Mouse (Mus musculus): ENCODE measurements around the gene Hoxd9. TPM values are rescaled to one million over a fixed set of nuclear protein-coding genes. Genes with fewer than 3 reads are reported as not detected.

Gene Hoxd9
- polyA plus RNA-seq, 1 experiment from 2014 or later: 0.13 TPM

- WGBS: 5% methylated on average over 26 of the region's 26 CpGs
- H3K4me1 ChIP-seq (ENCODE audit: insufficient read depth): no peaks in the 10 kb centered on the region
- peak; percentile 96 for DNase-seq
- peak overlapping the region; percentile 56 for H3K4me2 ChIP-seq
- peaks cover 96% of the 10 kb centered on the region for H3K27me3 ChIP-seq (ENCODE audit: insufficient read depth, low read length)
- peak; percentile 94 for TF ChIP-seq CTCF (IDR thresholded peaks at IDR 0.05; ENCODE audit: low read depth)
- no peaks in the 10 kb centered on the region for H3K9me3 ChIP-seq (ENCODE audit: low read depth, low read length)
- peak; percentile 81 for ATAC-seq (ENCODE audit: insufficient read depth)
- H3K27ac ChIP-seq (ENCODE audit: low read depth): no peak overlapping the region
- H3K4me3 ChIP-seq (ENCODE audit: low read depth, low read length): peak overlapping the region; percentile 21; the same call in 1 of the 2 replicates
- H3K36me3 ChIP-seq (ENCODE audit: insufficient read depth): no peaks in the 10 kb centered on the region
- no peak overlapping the region for H3K9ac ChIP-seq
These were observed 18.1 kb downstream of the Hoxd9 start for GRCm38 (mm10) chr2:74715504-74716241.

GRCm38 (mm10) chr2:74720384-74720783, 22.9 kb downstream of the Hoxd9 start:
- Histone ChIP-seq H3K4me2 (no peak overlapping the region), H3K27me3 (ENCODE audit: insufficient read depth, low read length) (peaks cover 96% of the 10 kb centered on the region), H3K27ac (ENCODE audit: low read depth) (no peak overlapping the region), H3K4me3 (ENCODE audit: low read depth, low read length) (no peak overlapping the region), H3K4me1 (ENCODE audit: insufficient read depth) (no peaks in the 10 kb centered on the region), H3K36me3 (ENCODE audit: insufficient read depth) (no peaks in the 10 kb centered on the region), H3K9me3 (ENCODE audit: low read depth, low read length) (no peaks in the 10 kb centered on the region), H3K9ac (no peak overlapping the region)
- ATAC-seq (ENCODE audit: insufficient read depth) (no peak), DNase-seq (no peak)
- WGBS: 16% methylated on average over 2 of the region's 2 CpGs
- no peak for TF ChIP-seq CTCF (IDR thresholded peaks at IDR 0.05; ENCODE audit: low read depth)

- DNase-seq: no peak
- H3K9me3 ChIP-seq (ENCODE audit: low read depth, low read length): no peaks in the 10 kb centered on the region
- H3K4me3 ChIP-seq (ENCODE audit: low read depth, low read length): no peak overlapping the region
- H3K27ac ChIP-seq (ENCODE audit: low read depth): no peak overlapping the region
- H3K9ac ChIP-seq: no peak overlapping the region
- WGBS: 13% methylated on average over 5 of the region's 5 CpGs
- H3K4me1 ChIP-seq (ENCODE audit: insufficient read depth): no peaks in the 10 kb centered on the region
- H3K36me3 ChIP-seq (ENCODE audit: insufficient read depth): no peaks in the 10 kb centered on the region
- TF ChIP-seq CTCF (IDR thresholded peaks at IDR 0.05; ENCODE audit: low read depth): no peak
- no peak overlapping the region for H3K4me2 ChIP-seq
- ATAC-seq (ENCODE audit: insufficient read depth): no peak
- H3K27me3 ChIP-seq (ENCODE audit: insufficient read depth, low read length): peaks cover 96% of the 10 kb centered on the region
These were observed 23.5 kb downstream of the Hoxd9 start for GRCm38 (mm10) chr2:74720955-74721491.

- H3K4me1 ChIP-seq (ENCODE audit: insufficient read depth): no peaks in the 10 kb centered on the region
- no peak overlapping the region for H3K9ac ChIP-seq
- H3K4me2 ChIP-seq: no peak overlapping the region
- no peak for DNase-seq
- no peak overlapping the region for H3K27ac ChIP-seq (ENCODE audit: low read depth)
- H3K9me3 ChIP-seq (ENCODE audit: low read depth, low read length): no peaks in the 10 kb centered on the region
- WGBS: 12% methylated on average over 6 of the region's 6 CpGs
- no peak overlapping the region for H3K4me3 ChIP-seq (ENCODE audit: low read depth, low read length)
- H3K27me3 ChIP-seq (ENCODE audit: insufficient read depth, low read length): peaks cover 96% of the 10 kb centered on the region
- TF ChIP-seq CTCF (IDR thresholded peaks at IDR 0.05; ENCODE audit: low read depth): no peak
- H3K36me3 ChIP-seq (ENCODE audit: insufficient read depth): no peaks in the 10 kb centered on the region
- ATAC-seq (ENCODE audit: insufficient read depth): no peak
These were observed 24.4 kb downstream of the Hoxd9 start for GRCm38 (mm10) chr2:74721882-74722281.

GRCm38 (mm10) chr2:74722949-74723348, 25.4 kb downstream of the Hoxd9 start:
- Histone ChIP-seq H3K4me3 (ENCODE audit: low read depth, low read length) (no peak overlapping the region), H3K27me3 (ENCODE audit: insufficient read depth, low read length) (peaks cover 96% of the 10 kb centered on the region), H3K9ac (no peak overlapping the region), H3K36me3 (ENCODE audit: insufficient read depth) (no peaks in the 10 kb centered on the region), H3K4me2 (no peak overlapping the region), H3K27ac (ENCODE audit: low read depth) (no peak overlapping the region), H3K9me3 (ENCODE audit: low read depth, low read length) (no peaks in the 10 kb centered on the region), H3K4me1 (ENCODE audit: insufficient read depth) (no peaks in the 10 kb centered on the region)
- 10% methylated on average over 8 of the region's 8 CpGs for WGBS
- ATAC-seq (ENCODE audit: insufficient read depth) (no peak), DNase-seq (no peak)
- no peak for TF ChIP-seq CTCF (IDR thresholded peaks at IDR 0.05; ENCODE audit: low read depth)

GRCm38 (mm10) chr2:74724244-74725015, 26.9 kb downstream of the Hoxd9 start:
- TF ChIP-seq CTCF (IDR thresholded peaks at IDR 0.05; ENCODE audit: low read depth): no peak
- 24% methylated on average over 7 of the region's 7 CpGs for WGBS
- Histone ChIP-seq H3K27me3 (ENCODE audit: insufficient read depth, low read length) (peaks cover 100% of the 10 kb centered on the region), H3K4me1 (ENCODE audit: insufficient read depth) (no peaks in the 10 kb centered on the region), H3K9ac (no peak overlapping the region), H3K27ac (ENCODE audit: low read depth) (no peak overlapping the region), H3K4me2 (no peak overlapping the region), H3K9me3 (ENCODE audit: low read depth, low read length) (no peaks in the 10 kb centered on the region), H3K4me3 (ENCODE audit: low read depth, low read length) (no peak overlapping the region), H3K36me3 (ENCODE audit: insufficient read depth) (no peaks in the 10 kb centered on the region)
- ATAC-seq (ENCODE audit: insufficient read depth): no peak
- peak; percentile 65 for DNase-seq

- no peak overlapping the region for H3K27ac ChIP-seq (ENCODE audit: low read depth)
These were observed 27.6 kb downstream of the Hoxd9 start for GRCm38 (mm10) chr2:74725171-74725570.

More at GRCm38 (mm10) chr2:74725171-74725570, 27.6 kb downstream of the Hoxd9 start:
- TF ChIP-seq CTCF (IDR thresholded peaks at IDR 0.05; ENCODE audit: low read depth): no peak
- no peak overlapping the region for H3K9ac ChIP-seq
- H3K9me3 ChIP-seq (ENCODE audit: low read depth, low read length): no peaks in the 10 kb centered on the region
- no peak for DNase-seq
- 5% methylated on average over 17 of the region's 17 CpGs for WGBS
- no peaks in the 10 kb centered on the region for H3K36me3 ChIP-seq (ENCODE audit: insufficient read depth)
- H3K27me3 ChIP-seq (ENCODE audit: insufficient read depth, low read length): peaks cover 99% of the 10 kb centered on the region
- ATAC-seq (ENCODE audit: insufficient read depth): no peak
- H3K4me2 ChIP-seq: no peak overlapping the region
- no peaks in the 10 kb centered on the region for H3K4me1 ChIP-seq (ENCODE audit: insufficient read depth)
- no peak overlapping the region for H3K4me3 ChIP-seq (ENCODE audit: low read depth, low read length)

Data from lung, embryonic 14.5 days (tissue).